Mouse (Mus musculus) ES-E14 (cell line): ENCODE measurements around the gene Orm1.

Source experiments
- CHD2 ChIP-seq: IDR thresholded peaks from 2 replicates; pipeline ENCODE4 v1.6.1; 2014; ENCODE audit warnings: mild to moderate bottlenecking, low read depth, low read length, inconsistent platforms
- HCFC1 ChIP-seq: IDR thresholded peaks from 2 replicates; pipeline ENCODE4 v1.6.1; 2012; ENCODE audit warnings: low read length, inconsistent platforms, borderline replicate concordance; ENCODE audit not compliant: insufficient read depth
- MAFK ChIP-seq: IDR thresholded peaks from 2 replicates; pipeline ENCODE4 v1.6.1; 2014; ENCODE audit warnings: mild to moderate bottlenecking, low read depth, low read length, inconsistent platforms; ENCODE audit not compliant: insufficient read depth
- ZC3H11A ChIP-seq: IDR thresholded peaks from 2 replicates; pipeline ENCODE4 v1.6.1; 2012; ENCODE audit warnings: low read depth, mild to moderate bottlenecking, inconsistent platforms, low read length, borderline replicate concordance
- ZNF384 ChIP-seq: IDR thresholded peaks from 2 replicates; pipeline ENCODE4 v1.6.1; 2012; ENCODE audit warnings: low read depth, low read length, inconsistent platforms

GRCm38 (mm10) chr4:63348524-63348923, 4.2 kb downstream of the Orm1 start:
- TF ChIP-seq ZNF384 (no peak), CHD2 (no peak), HCFC1 (no peak), MAFK (no peak), ZC3H11A (no peak)
